Mouse (Mus musculus) layer of hippocampus, adult 8-10 months (tissue): Measurements from ENCODE around the gene Doc2g. TPM values are rescaled to one million over a fixed set of nuclear protein-coding genes. Genes with fewer than 3 reads are reported as not detected.

Experiments
- DNase-seq, 2 experiments: peaks; one replicate each; pipeline ENCODE4 v3.0.0; 2022; ENCODE audit warnings: low spot score in 2 of 2
- total RNA-seq, 4 experiments: library from RNA; stranded (reverse); gene quantifications; 2 replicates each; pipeline ENCODE4 v1.2.4; 2022

Doc2g gene
- total RNA-seq, 4 experiments from 2014 or later: 1.6 to 3.5 (median 3.0) TPM

GRCm38 (mm10) chr19:4051741-4052515 is 48.8 kb downstream of the Doc2g start:
- peak in 1 of 2 experiments; percentile 46 for DNase-seq

DNA sequence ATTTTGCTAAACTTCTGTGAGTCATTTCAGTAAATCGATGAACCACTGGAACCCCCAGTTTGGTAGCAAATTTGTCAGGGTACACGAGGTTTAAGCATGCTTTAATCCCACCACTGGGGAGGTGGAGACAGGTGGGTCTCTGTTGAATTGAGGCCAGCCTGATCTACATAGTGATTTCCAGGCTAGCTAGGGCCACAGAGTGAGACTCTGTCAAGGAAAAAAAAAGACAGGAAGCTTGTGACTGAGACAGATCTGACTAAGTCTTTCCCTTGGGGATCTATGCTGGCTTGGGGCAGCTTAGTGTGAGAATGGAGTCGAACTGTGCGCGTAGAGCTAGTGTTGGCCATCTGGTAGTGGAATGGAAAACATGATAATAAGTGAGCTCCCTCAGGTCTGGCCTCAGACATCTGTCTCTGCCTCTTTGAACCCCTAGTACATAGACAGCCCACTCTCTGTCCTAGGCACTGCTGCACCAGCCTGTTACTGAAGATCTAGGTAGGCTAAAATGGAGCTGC is 49.5 kb downstream of the Doc2g start:
- no peak for DNase-seq

- DNase-seq: no peak
These were observed 51.5 kb downstream of the Doc2g start for GRCm38 (mm10) chr19:4054613-4055012.

- DNase-seq: no peak
These were observed 52.3 kb downstream of the Doc2g start for GRCm38 (mm10) chr19:4055216-4055946.

- no peak for DNase-seq
These were observed 53.0 kb downstream of the Doc2g start for GRCm38 (mm10) chr19:4055947-4056693.

Other genes with a start within 250 kb of the Doc2g start
- 10 to 100 TPM; 51.5 to 62.6 (median 60.4) TPM for gene Kmt5b, start 235.9 kb upstream of the Doc2g start, total RNA-seq
- 100 to 1,000 TPM in 2 of 4 experiments, 10 to 100 TPM in 2; 77.7 to 128 (median 104) TPM for gene Chka, start 151.5 kb upstream of the Doc2g start, total RNA-seq
- gene Tcirg1, start 96.2 kb upstream of the Doc2g start, total RNA-seq: 10 to 100 TPM; 19.4 to 39.9 (median 30.6) TPM
- 100 to 1,000 TPM; 114 to 145 (median 126) TPM for gene Ndufs8, start 90.5 kb upstream of the Doc2g start, total RNA-seq
- 1 to 10 TPM; 3.5 to 7.6 (median 5.5) TPM for gene Aldh3b1, start 73.5 kb upstream of the Doc2g start, total RNA-seq
- gene Unc93b1, start 68.1 kb upstream of the Doc2g start, total RNA-seq: 10 to 100 TPM; 12.1 to 49.4 (median 31.1) TPM
- gene Aldh3b3, start 44.7 kb upstream of the Doc2g start, total RNA-seq: not detected
- gene Aldh3b2, start 31.0 kb upstream of the Doc2g start, total RNA-seq: 1 to 10 TPM in 2 of 4 experiments, under 1 TPM in 2; 0.47 to 1.3 (median 0.90) TPM
- 1 to 10 TPM; 1.5 to 2.7 (median 1.7) TPM for gene Acy3, start 16.7 kb upstream of the Doc2g start, total RNA-seq
- not detected for gene Tbx10, start 10.6 kb upstream of the Doc2g start, total RNA-seq
- gene Nudt8, start 2.7 kb upstream of the Doc2g start, total RNA-seq: 1 to 10 TPM; 7.7 to 9.4 (median 8.7) TPM
- gene Gm49405, start 2.7 kb upstream of the Doc2g start, total RNA-seq: 1 to 10 TPM in 3 of 4 experiments, under 1 TPM in 1; 0.86 to 2.4 (median 1.7) TPM
- gene Ndufv1, start 9.5 kb downstream of the Doc2g start, total RNA-seq: 100 to 1,000 TPM; 246 to 277 (median 263) TPM
- 100 to 1,000 TPM; 395 to 468 (median 434) TPM for gene Gstp1, start 34.7 kb downstream of the Doc2g start, total RNA-seq
- gene Gstp2, start 42.7 kb downstream of the Doc2g start, total RNA-seq: 10 to 100 TPM; 44.8 to 75.0 (median 48.9) TPM
- gene Gstp3, start 56.3 kb downstream of the Doc2g start, total RNA-seq: not detected
- gene Cabp2, start 78.3 kb downstream of the Doc2g start, total RNA-seq: not detected
- 10 to 100 TPM; 27.6 to 38.9 (median 31.5) TPM for gene Cdk2ap2, start 93.9 kb downstream of the Doc2g start, total RNA-seq
- 100 to 1,000 TPM; 180 to 200 (median 193) TPM for gene Pitpnm1, start 96.7 kb downstream of the Doc2g start, total RNA-seq
- gene Aip, start 122.5 kb downstream of the Doc2g start, total RNA-seq: 100 to 1,000 TPM; 117 to 127 (median 123) TPM
- gene Gpr152, start 136.5 kb downstream of the Doc2g start, total RNA-seq: under 1 TPM in 1 of 4 experiments, not detected in 3; 0.07 TPM
- under 1 TPM in 1 of 4 experiments, not detected in 3; 0.68 TPM for gene Cabp4, start 140.7 kb downstream of the Doc2g start, total RNA-seq
- 10 to 100 TPM; 83.8 to 99.0 (median 98.2) TPM for gene Coro1b, start 145.3 kb downstream of the Doc2g start, total RNA-seq
- gene Ptprcap, start 150.3 kb downstream of the Doc2g start, total RNA-seq: 1 to 10 TPM; 1.3 to 4.4 (median 1.6) TPM
- 10 to 100 TPM; 30.1 to 44.3 (median 41.1) TPM for gene Rps6kb2, start 160.0 kb downstream of the Doc2g start, total RNA-seq
- gene Carns1, start 172.2 kb downstream of the Doc2g start, total RNA-seq: 10 to 100 TPM in 1 of 4 experiments, 1 to 10 TPM in 3; 6.3 to 10.1 (median 8.9) TPM
- gene Tbc1d10c, start 188.0 kb downstream of the Doc2g start, total RNA-seq: 1 to 10 TPM in 3 of 4 experiments, under 1 TPM in 1; 0.66 to 2.0 (median 1.4) TPM
- 100 to 1,000 TPM; 255 to 271 (median 266) TPM for gene Ppp1ca, start 188.8 kb downstream of the Doc2g start, total RNA-seq
- gene Rad9a, start 198.3 kb downstream of the Doc2g start, total RNA-seq: 10 to 100 TPM in 2 of 4 experiments, 1 to 10 TPM in 2; 8.7 to 11.6 (median 9.7) TPM
- gene Clcf1, start 210.9 kb downstream of the Doc2g start, total RNA-seq: 1 to 10 TPM in 3 of 4 experiments, under 1 TPM in 1; 0.70 to 3.3 (median 1.9) TPM
- not detected for gene AC109138.7, start 211.0 kb downstream of the Doc2g start, total RNA-seq
- gene Pold4, start 228.6 kb downstream of the Doc2g start, total RNA-seq: 10 to 100 TPM; 13.3 to 25.1 (median 18.5) TPM